Mouse (Mus musculus): ENCODE measurements around the gene Pdk4. TPM values are rescaled to one million over a fixed set of nuclear protein-coding genes. Genes with fewer than 3 reads are reported as not detected.
A peak's percentile ranks its signal among the peaks of the same experiment; 100 is the strongest.

Gene Pdk4
- total RNA-seq, 2 experiments from 2014 or later = 484 to 1,239 TPM

GRCm38 (mm10) chr6:5442316-5443085 is 53.6 kb downstream of the Pdk4 start:
- no peak for TF ChIP-seq CTCF (IDR thresholded peaks at IDR 0.05)
- peak overlapping the region; percentile 92 for H3K27ac ChIP-seq
- DNase-seq = peak; percentile 71
- intact Hi-C loops (cut with DNase I) = loop anchor here (1.0 kb wide), 1 partner anchor 54 kb away; the partner anchor contains the start of gene Pdk4
- H3K4me3 ChIP-seq = peak overlapping the region; percentile 51

- TF ChIP-seq CTCF (IDR thresholded peaks at IDR 0.05) = no peak
- no peak for DNase-seq
- H3K4me3 ChIP-seq = no peak overlapping the region
- intact Hi-C loops (cut with DNase I) = no loop called here
- peak overlapping the region; percentile 92 for H3K27ac ChIP-seq
These were observed 54.9 kb downstream of the Pdk4 start for GRCm38 (mm10) chr6:5441221-5441620.

- intact Hi-C loops (cut with DNase I) = no loop called here
- no peak overlapping the region for H3K4me3 ChIP-seq
- TF ChIP-seq CTCF (IDR thresholded peaks at IDR 0.05) = peak; percentile 47
- H3K27ac ChIP-seq = no peak overlapping the region
- DNase-seq = no peak
These were observed 58.4 kb downstream of the Pdk4 start for GRCm38 (mm10) chr6:5437757-5438156.

- no peak for TF ChIP-seq CTCF (IDR thresholded peaks at IDR 0.05)
These were observed 62.2 kb downstream of the Pdk4 start for GRCm38 (mm10) chr6:5433887-5434286.

More at GRCm38 (mm10) chr6:5433887-5434286, 62.2 kb downstream of the Pdk4 start:
- Histone ChIP-seq H3K4me3 (no peak overlapping the region), H3K27ac (no peak overlapping the region)
- intact Hi-C loops (cut with DNase I) = no loop called here
- no peak for DNase-seq

Other genes with a start within 250 kb of the Pdk4 start
- 10 to 100 TPM; 33.2 to 35.8 TPM for gene Pon3, start 240.0 kb downstream of the Pdk4 start, total RNA-seq (2021)
- 10 to 100 TPM; 14.8 to 14.9 TPM for gene Pon2, start 197.9 kb downstream of the Pdk4 start, total RNA-seq (2021)
- gene Asb4, start 112.9 kb downstream of the Pdk4 start, total RNA-seq (2021) = 10 to 100 TPM; 13.1 to 13.4 TPM
- gene Dync1i1, start 229.3 kb upstream of the Pdk4 start, total RNA-seq (2021) = under 1 TPM; 0.20 to 0.56 TPM

All from gastrocnemius, adult 2 months (tissue).